Mouse (Mus musculus) mouse embryonic stem cell (cell line): ENCODE measurements around the gene Psma2.

Experiments used
- in situ Hi-C, 2 experiments: fragments of 300-500 bp; cut with MboI; formaldehyde crosslinking; loops; 1 replicate in 1 of 2; 3 replicates in 1 of 2; pipeline ENCODE4 v1.14.3; 2019 to 2020; ENCODE audit warnings: low sequenced_read_pairs in 2 of 2, low pct_unique_long_range_greater_than_20kb in 1 of 2, mixed read lengths in 1 of 2; ENCODE audit not compliant: unreplicated experiment in 1 of 2

Psma2 gene

DNA sequence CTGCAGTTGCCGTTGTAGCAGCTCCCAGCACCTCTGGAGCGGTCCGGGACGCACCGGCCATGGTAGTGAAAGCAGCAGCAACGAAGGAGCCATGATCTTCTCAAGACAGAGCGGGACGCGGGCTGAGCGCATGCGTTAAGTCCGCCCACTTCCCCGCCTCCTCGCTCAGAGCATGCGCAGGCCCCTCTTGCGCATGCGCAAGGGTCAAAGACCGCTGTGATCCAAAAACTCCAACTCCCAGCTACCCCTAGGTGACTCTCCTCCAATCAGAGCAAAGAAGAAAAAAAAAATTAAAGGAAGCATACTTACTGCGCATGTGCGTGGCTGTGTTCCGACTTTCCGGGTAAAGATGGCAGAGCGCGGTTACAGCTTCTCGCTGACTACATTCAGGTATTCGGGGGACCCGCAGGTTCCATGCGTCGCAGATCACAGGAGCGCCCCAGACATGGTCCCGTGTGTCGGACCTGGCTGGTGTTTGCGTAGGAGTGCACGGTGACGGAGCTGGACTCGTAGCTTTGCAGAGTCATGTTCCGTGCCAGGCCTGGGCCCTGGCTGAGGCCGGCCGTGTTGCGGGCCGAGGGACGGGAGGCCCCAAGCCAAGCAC lies at the start of gene Psma2, which contains the start of gene Mrpl32:
TSS of gene Psma2 (plus strand) at position 315 of the 604 bp plus-strand sequence.
TSS of gene Mrpl32 (minus strand) at position 240 of the 604 bp plus-strand sequence.
- in situ Hi-C loops, result no loop called here

GRCm38 (mm10) chr13:14574128-14574527 lies 38.9 kb upstream of the Psma2 start:
- in situ Hi-C loops, result no loop called here

DNA sequence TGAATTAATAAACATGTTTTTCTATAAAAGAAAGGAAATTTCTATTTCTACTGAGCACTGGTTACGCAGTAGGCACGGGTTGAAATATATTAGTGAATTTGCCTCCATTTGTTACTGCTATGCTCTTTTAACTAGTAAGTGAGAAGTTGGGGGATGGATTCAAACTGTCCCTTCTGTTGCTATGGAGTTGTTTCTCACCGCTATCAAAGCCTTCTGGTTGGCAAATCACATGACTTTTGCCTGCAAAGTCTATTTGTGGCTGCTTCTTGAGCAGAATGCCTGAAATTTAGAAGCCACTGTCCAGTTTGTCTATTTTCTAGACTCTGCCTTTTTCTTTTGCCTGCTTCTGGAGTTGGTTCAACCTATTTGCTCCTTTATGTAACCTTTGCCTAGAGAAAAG lies 32.6 kb upstream of the Psma2 start:
- in situ Hi-C loops, result no loop called here

DNA sequence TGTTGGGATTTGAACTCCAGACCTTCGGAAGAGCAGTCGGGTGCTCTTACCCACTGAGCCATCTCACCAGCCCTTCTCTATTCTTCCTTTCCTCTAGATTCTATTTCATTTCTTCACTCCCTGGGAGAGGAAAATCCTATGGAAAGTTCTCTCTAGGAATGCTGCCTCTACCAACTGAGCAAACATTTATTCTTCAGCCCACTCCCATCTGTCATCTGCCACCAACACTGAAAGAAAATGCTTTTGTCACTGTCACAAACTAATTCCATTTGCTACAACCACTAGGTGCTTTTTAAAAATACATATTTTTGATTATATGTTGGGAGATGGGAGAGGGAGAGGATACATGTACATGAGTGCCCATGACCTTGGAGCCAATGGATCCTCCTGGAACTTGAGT lies 10.3 kb upstream of the Psma2 start:
- in situ Hi-C loops, result no loop called here

- in situ Hi-C loops, result no loop called here
Measured at GRCm38 (mm10) chr13:14607616-14608015, 5.4 kb upstream of the Psma2 start.

DNA sequence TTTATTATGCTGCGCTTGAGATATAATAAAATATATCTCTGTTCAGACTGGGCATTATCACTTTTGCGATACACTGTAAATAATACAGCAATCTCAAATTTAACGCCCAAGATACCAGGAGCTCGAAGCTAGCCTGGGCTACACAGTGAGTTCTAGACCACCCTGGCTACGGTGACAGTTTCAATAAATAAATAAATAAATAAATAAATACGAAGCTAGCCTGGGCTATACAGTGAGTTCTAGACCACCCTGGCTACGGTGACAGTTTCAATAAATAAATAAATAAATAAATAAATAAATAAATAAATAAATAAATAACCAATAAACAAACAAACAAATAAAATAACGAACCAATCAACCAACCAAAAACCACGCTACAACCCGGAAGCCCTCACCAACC lies 577 bp upstream of the Psma2 start:
- in situ Hi-C loops, result no loop called here

DNA sequence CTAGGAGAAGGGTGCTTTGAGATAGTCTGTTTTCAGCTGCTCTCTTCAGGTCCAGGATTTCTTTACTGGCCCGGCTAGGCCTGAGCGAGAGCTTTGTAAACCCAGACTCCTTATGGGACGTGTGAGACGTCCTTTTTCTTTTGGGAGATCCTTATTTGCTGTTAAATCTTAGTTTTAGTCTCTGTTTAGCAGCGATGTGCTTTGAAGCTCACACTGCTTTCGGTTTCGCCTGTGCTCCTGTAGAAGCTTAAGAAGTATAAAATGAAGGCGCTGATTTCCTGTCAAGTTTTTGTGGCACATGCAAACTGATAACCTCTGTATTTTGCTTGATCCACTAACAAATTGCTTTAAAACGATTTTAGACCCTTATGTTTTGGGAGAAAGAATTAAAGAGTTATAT lies 513 bp downstream of the Psma2 start:
- in situ Hi-C loops, result no loop called here

GRCm38 (mm10) chr13:14618724-14619123 lies 5.7 kb downstream of the Psma2 start:
- in situ Hi-C loops, result no loop called here

DNA sequence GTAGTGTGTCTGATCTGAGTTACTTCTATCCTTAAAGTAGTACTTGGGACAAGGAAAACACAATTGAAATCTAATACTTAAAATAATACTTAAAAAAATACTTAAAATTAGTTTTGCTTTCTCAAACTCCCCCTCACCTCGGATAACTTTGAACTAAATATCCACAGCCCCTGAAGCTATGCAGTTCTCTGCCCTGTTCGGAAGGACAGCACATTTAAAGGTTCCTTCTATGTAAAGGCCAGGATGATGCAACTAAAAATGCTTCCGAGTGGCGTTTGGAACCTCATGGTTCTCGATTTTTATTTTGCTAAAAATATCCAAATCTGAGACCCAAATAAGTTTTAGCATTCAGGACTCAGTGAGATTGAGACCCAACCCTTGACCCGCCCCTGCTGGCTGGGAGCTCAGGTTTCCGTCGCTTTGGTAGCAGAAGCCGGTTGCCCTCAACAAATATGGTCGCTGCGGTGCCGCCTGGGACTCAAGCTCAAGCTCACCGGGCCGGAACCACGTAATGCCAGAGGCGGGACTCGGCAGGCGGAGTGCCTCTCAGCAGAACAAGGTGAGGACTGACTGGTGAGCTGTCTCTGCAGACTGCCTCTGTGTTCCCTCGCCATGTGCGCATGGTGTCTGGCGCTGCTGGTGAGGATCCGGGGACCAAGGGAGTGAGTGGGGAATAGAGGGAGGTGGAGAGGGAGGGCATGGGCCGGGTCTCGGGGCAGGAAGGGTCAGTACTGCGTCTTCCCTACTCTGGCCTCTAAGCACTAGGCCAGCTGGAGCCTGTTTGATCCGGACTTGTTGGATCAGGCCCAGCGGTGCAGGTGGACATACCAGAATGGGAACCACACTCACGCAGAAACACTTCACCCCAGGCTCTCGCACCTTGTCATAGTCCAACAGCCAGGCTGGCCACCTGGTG lies 16.9 kb downstream of the Psma2 start, which contains the start of gene AW209491:
TSS of gene AW209491 (plus strand) at position 429 of the 916 bp plus-strand sequence.
- in situ Hi-C loops, result no loop called here

- in situ Hi-C loops, result loop anchor here in 1 of 2 experiments (10.0 kb wide), 1 partner anchor 1115 kb away; no protein-coding TSS in a partner anchor
Measured at GRCm38 (mm10) chr13:14639998-14640397, 27.0 kb downstream of the Psma2 start.

DNA sequence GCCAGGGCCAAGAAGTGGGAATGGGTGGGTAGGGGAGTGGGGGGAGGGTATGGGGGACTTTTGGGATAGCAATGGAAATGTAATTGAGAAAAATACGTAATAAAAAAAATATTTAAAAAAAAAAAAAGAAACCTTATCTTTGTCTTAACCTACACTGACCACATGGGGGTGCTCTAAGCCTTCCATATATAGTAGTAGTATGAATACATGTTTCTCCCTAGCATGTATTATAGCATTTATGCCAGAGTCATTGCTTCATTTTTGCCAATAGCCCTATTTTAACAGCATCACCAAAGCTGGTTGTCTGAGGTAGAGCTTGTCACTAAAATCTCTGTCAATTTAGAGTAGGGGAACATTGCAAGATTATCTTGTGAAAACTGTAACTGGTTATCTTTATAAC lies 36.3 kb downstream of the Psma2 start:
- in situ Hi-C loops, result loop anchor here in 1 of 2 experiments (10.0 kb wide), 1 partner anchor 1106 kb away; no protein-coding TSS in a partner anchor

DNA sequence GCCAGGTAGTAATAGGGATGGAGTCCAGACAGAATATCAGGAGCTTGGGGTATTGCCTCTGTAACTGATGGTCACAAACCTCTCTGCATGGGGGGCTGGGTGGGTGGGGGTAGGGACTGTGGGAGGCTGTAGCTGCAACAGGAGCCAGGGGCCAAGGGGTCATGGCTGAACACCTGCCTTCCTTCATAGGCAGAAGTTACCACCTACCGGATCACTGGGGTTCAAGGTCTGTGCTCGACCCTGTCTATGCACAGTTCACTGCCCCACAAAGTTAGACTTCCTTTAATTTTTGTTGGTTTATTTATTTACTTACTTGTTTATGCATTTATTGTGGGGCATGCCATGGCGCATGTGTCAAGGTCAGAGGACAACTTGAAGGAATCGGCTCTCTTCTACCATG lies 54.1 kb downstream of the Psma2 start:
- in situ Hi-C loops, result loop anchor here in 1 of 2 experiments (10.0 to 25.0 kb wide), 2 partner anchors 670 to 1098 kb away; no protein-coding TSS in a partner anchor

- in situ Hi-C loops, result loop anchor here in 1 of 2 experiments (25.0 kb wide), 1 partner anchor 667 kb away; no protein-coding TSS in a partner anchor
Measured at GRCm38 (mm10) chr13:14670342-14670741, 57.3 kb downstream of the Psma2 start.

GRCm38 (mm10) chr13:14688955-14689354 lies 75.9 kb downstream of the Psma2 start:
- in situ Hi-C loops, result no loop called here

DNA sequence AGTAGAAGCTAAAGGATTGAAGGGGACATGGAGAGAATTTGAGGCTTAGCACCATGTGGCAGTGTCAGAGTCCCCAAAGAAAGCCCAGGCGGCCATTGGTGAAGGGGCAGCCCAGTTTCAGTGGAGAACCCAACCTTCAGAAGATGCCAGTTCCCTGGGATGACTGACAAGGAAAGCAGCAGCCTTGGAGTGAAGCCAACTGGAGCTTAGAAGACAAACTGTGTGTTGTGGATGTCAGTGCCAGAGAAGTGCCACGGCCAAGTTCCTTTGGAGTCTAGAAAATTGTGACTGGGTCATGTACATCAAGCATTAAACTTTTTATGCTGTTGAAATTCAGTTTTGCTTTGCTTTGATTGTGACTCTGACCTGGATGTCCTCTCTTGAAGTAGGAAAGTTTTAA lies 103.8 kb downstream of the Psma2 start:
- in situ Hi-C loops, result no loop called here

DNA sequence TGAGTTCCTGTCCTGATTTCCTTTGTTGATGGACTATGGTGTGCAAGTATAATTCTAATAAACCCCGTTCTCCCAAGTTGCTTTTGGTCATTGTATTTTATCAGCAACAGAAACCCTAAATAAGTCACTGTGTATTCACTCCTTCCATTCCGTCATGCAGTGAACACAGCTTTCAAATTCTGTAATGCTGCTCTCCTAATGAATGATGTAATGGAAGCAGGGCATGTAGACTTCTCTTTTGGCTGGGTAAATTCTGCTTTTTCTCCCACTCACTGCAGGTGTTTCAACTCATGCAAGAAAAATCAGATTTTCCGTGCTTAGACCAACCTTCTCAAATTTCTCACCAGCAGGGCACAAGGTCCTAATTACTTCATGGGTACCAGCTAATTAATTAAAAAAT lies 104.7 kb downstream of the Psma2 start:
- in situ Hi-C loops, result no loop called here
